Mouse (Mus musculus) bone marrow, adult 2 months (tissue): ENCODE results near the gene Reps1.

Source experiments
- CTCF ChIP-seq: fragments of 200-500 bp; IDR thresholded peaks from 2 replicates; pipeline ENCODE4 v1.5.1; 2011; ENCODE audit warnings: low read length, control low read depth; ENCODE audit not compliant: control insufficient read depth, insufficient read depth
- POLR2A ChIP-seq: fragments of 200-500 bp; IDR thresholded peaks from 2 replicates; pipeline ENCODE4 v1.6.1; 2011; ENCODE audit warnings: low read depth, mild to moderate bottlenecking, control low read depth, low read length, borderline replicate concordance; ENCODE audit not compliant: control insufficient read depth

- TF ChIP-seq CTCF (no peak), POLR2A (no peak)
Measured at GRCm38 (mm10) chr10:18139615-18140014, 84.0 kb downstream of the Reps1 start.
